Mouse (Mus musculus) embryonic facial prominence, embryonic 11.5 days (tissue): ENCODE data around the gene Map3k6. TPM values are rescaled to one million over a fixed set of nuclear protein-coding genes. Genes with fewer than 3 reads are reported as not detected.

Source experiments
- ATAC-seq: fragments of 200-750 bp; cut with Nextera tagmentation; replicated peaks from 2 replicates; pipeline ENCODE4 v1.8.0; 2017; ENCODE audit warnings: low read depth; ENCODE audit not compliant: insufficient number of reproducible peaks, low FRiP score, low TSS enrichment
- DNase-seq: peaks from one replicate; pipeline ENCODE4 v3.0.0-alpha.2; 2015; ENCODE audit warnings: low spot score
- H3K27ac ChIP-seq: fragments of 300-500 bp; sonication (generic); replicated peaks from 2 replicates; pipeline ENCODE4 v1.5.1; 2014; ENCODE audit warnings: mild to moderate bottlenecking, low read depth, low read length, control low read depth
- H3K27me3 ChIP-seq: fragments of 300-500 bp; sonication (generic); 2 replicates; pipeline ENCODE4 v1.6.1; 2014; ENCODE audit warnings: mild to moderate bottlenecking, low read length, moderate library complexity, mixed read lengths; ENCODE audit not compliant: control insufficient read depth, insufficient read depth
- H3K36me3 ChIP-seq: fragments of 300-500 bp; sonication (generic); replicated peaks from 2 replicates; pipeline ENCODE4 v1.6.1; 2014; ENCODE audit warnings: low read depth, mild to moderate bottlenecking, low read length, moderate library complexity, mixed read lengths; ENCODE audit not compliant: control insufficient read depth, insufficient read depth
- H3K4me1 ChIP-seq: fragments of 300-500 bp; sonication (generic); 2 replicates; pipeline ENCODE4 v1.6.1; 2014; ENCODE audit warnings: low read length, mixed read lengths; ENCODE audit not compliant: control insufficient read depth, insufficient read depth
- H3K4me2 ChIP-seq: fragments of 300-500 bp; sonication (generic); 2 replicates; pipeline ENCODE4 v1.6.1; 2014; ENCODE audit warnings: low read depth, mild to moderate bottlenecking, control low read depth, low read length, moderate library complexity
- H3K4me3 ChIP-seq: fragments of 300-500 bp; sonication (generic); 2 replicates; pipeline ENCODE4 v1.5.1; 2014; ENCODE audit warnings: low read depth, low read length, control low read depth
- H3K9ac ChIP-seq: fragments of 300-500 bp; sonication (generic); replicated peaks from 2 replicates; pipeline ENCODE4 v1.6.1; 2014; ENCODE audit warnings: mild to moderate bottlenecking, control low read depth, low read length
- H3K9me3 ChIP-seq: fragments of 300-500 bp; sonication (generic); replicated peaks from 2 replicates; pipeline ENCODE4 v1.6.1; 2016; ENCODE audit warnings: mild to moderate bottlenecking, low read length, inconsistent platforms, mixed read lengths; ENCODE audit not compliant: control insufficient read depth
- WGBS: fragments of 180-500 bp; shearing (Covaris S2); extraction: QIAGEN DNeasy Blood & Tissue Kit; methylation state at CpG from one replicate; pipeline ENCODE4 v1.1.7; 2014; 5-methylcytosine and 5-hydroxymethylcytosine counted together
- polyA plus RNA-seq: library from polyadenylated mRNA; unstranded; fragments of >200 nt; fragmentation: Nextera tagmentation; extraction: Ambion mirVana; gene quantifications from 2 replicates; pipeline ENCODE4 v1.2.1, GENCODE M21; 2014

Gene Map3k6
- polyA plus RNA-seq, 1 experiment from 2014 or later = 1.9 TPM

DNA sequence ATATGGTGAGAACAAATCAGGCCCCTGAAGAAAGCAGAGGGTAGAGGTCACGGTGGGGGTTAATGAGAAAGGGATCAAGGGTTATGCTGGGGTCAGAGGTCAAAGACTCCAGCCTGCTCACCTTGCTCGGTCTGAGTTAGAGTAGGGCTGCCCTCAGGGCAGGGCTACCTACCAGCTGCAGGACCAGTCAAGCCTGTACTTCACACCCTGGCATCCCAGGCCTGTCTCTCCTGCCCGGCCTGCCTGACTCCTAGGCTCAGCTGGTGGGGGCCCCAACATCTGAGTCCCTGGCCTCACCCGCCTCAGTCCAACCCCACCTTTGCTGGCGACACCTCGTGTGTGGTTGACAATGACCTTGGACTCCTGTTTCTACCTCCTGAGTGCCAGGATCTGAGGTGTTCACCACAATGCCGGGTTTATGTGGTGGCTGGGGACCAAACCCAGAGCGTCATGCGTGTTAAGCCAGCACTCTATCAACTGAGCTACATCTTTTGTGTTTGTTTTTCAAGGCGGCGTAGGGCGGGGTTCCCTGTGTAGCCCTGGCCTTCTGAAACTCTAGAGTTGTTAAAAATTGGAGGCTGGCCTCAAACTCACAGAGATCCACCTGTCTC is 17.3 kb downstream of the Map3k6 start:
- H3K27me3 ChIP-seq = peaks cover 10% of the 10 kb centered on the region
- ATAC-seq (no peak; the same call in 1 of the 2 replicates), DNase-seq (no peak)

DNA sequence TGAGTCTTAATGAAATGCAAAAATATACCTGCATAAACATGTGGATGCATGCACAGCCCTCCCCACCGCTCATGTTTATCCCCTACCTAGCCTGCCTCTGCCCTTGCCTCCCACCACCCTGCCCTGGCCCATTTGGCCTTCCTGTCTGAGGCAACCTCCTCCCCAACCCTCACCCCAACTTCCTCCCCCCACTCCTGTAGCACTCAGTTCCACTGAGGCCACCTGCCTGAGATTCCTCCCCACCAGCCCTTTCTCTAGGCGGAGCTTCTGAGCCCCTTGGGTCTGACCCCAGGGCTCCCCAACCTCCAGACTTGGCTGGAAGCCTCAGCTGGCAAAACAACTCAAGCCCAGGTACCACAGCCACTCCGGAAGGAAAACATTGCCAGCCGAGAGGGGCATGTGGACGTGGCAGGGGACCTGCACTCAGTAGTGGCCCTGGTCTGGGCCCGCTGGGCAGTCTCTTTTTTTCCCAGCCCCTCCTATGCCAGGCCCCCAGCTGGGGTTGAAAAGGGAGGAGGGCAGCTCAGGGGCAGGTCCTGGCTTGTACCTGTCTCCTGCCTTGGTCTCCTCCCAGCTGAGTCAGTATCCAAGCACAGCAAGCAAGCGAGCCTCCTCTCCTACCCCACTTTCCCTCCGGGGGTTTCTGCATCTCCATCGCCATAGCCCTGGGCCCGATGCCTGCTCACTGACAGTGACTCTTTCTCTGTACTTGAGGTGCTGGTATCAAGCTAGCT is 21.2 kb downstream of the Map3k6 start:
- no peak overlapping the region for H3K9ac ChIP-seq
- H3K9me3 ChIP-seq = no peaks in the 10 kb centered on the region
- no peak overlapping the region for H3K4me3 ChIP-seq
- ATAC-seq (no peak), DNase-seq (no peak)
- no peak overlapping the region for H3K4me2 ChIP-seq
- no peak overlapping the region for H3K27ac ChIP-seq
- no peaks in the 10 kb centered on the region; the same call in 1 of the 2 replicates for H3K4me1 ChIP-seq
- WGBS = 41% methylated on average over 10 of the region's 10 CpGs
- H3K36me3 ChIP-seq = peaks cover 14% of the 10 kb centered on the region
- peaks cover 3% of the 10 kb centered on the region; the same call in 1 of the 2 replicates for H3K27me3 ChIP-seq

More for the DNA sequence above, 17.3 kb downstream of the Map3k6 start:
- 71% methylated on average over 12 of the region's 12 CpGs for WGBS
- H3K4me2 ChIP-seq = no peak overlapping the region
- no peaks in the 10 kb centered on the region for H3K36me3 ChIP-seq
- H3K9me3 ChIP-seq = no peaks in the 10 kb centered on the region
- no peak overlapping the region for H3K27ac ChIP-seq
- no peak overlapping the region for H3K9ac ChIP-seq
- H3K4me1 ChIP-seq = no peaks in the 10 kb centered on the region; the same call in 1 of the 2 replicates
- H3K4me3 ChIP-seq = no peak overlapping the region

DNA sequence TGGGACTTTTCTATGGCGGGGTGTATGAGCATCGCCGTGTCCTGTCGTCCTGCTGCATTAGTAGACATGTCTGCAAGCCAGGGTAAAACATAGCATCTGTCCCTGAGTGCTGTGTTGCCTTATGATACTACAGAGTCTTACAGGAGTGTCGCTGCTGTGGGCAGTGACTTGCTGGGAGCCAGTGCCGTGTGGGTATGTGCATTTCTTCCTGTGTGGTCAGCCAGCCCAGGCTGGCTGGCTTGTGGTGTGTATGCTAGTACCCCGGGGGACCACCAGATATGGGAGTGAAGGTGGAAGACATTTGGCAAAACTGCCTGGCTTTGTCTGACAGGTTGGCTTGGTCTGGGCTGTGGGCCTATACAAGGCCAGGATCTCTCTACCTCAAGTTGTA is 21.8 kb downstream of the Map3k6 start:
- H3K27ac ChIP-seq = no peak overlapping the region

DNA sequence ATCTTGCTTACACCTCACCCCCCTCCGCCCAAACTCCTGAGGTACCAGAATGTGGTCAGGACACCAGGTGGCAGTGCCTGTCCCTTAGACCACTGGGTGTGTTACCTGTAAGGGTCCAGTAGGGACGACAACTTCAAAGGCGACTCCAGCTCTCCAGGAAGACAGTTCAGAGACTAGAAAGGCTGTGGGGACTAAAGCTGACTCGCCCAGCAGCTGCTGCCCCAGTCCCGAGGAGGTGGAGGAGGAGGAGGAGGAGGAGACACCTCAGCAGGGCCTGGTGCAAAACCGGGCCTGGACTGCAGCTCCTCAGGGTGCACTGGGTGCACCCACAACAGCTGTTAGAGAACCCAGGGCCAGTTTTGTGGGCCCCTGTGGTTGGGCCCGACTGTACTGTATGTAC is 22.3 kb downstream of the Map3k6 start, which contains the start of gene Sytl1:
Gene Sytl1, minus strand, starts transcription at position 232 of the 400 bp plus-strand sequence.
- Histone ChIP-seq H3K4me2 (no peak within 1 kb of the TSS), H3K27ac (no peak within 1 kb of the TSS), H3K4me1 (no peaks in the 10 kb centered on the region; the same call in 1 of the 2 replicates), H3K9me3 (no peaks in the 10 kb centered on the region), H3K36me3 (peaks cover 18% of the 10 kb centered on the region), H3K4me3 (no peak within 1 kb of the TSS), H3K9ac (no peak within 1 kb of the TSS), H3K27me3 (no peaks in the 10 kb centered on the region)
- ATAC-seq (no peak), DNase-seq (no peak)
- WGBS = 38% methylated on average over 7 of the region's 7 CpGs

More for the DNA sequence above, 21.8 kb downstream of the Map3k6 start:
- Histone ChIP-seq H3K36me3 (peaks cover 14% of the 10 kb centered on the region), H3K27me3 (peaks cover 3% of the 10 kb centered on the region; the same call in 1 of the 2 replicates), H3K4me3 (no peak overlapping the region), H3K9ac (no peak overlapping the region), H3K9me3 (no peaks in the 10 kb centered on the region), H3K4me1 (no peaks in the 10 kb centered on the region; the same call in 1 of the 2 replicates), H3K4me2 (no peak overlapping the region)
- ATAC-seq (no peak), DNase-seq (no peak)
- WGBS = 61% methylated on average over 7 of the region's 7 CpGs

DNA sequence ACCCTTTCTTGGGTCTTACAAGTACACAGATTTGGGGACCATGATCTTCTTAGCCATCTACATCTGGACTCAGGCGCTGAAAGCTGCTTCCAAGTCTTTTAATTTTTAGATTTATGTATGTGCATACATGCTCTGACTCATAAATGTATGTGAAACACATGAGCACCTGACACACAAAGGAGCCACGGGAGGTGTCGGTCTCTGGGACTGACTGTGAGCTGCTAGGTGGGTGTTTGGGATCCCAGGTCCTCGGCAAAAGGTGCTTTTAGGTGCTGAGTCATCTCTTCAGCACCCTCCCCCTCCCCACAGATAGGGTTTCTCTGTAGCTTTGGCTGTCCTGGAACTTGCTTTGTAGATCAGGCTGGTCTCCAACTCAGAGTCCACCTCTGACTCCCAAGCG is 23.1 kb downstream of the Map3k6 start:
- 91% methylated on average over 5 of the region's 5 CpGs for WGBS
- Histone ChIP-seq H3K27ac (no peak overlapping the region), H3K4me3 (no peak overlapping the region), H3K36me3 (peaks cover 22% of the 10 kb centered on the region), H3K4me2 (no peak overlapping the region), H3K4me1 (no peaks in the 10 kb centered on the region; the same call in 1 of the 2 replicates), H3K27me3 (no peaks in the 10 kb centered on the region), H3K9ac (no peak overlapping the region), H3K9me3 (no peaks in the 10 kb centered on the region)
- no peak for ATAC-seq
- DNase-seq = no peak

DNA sequence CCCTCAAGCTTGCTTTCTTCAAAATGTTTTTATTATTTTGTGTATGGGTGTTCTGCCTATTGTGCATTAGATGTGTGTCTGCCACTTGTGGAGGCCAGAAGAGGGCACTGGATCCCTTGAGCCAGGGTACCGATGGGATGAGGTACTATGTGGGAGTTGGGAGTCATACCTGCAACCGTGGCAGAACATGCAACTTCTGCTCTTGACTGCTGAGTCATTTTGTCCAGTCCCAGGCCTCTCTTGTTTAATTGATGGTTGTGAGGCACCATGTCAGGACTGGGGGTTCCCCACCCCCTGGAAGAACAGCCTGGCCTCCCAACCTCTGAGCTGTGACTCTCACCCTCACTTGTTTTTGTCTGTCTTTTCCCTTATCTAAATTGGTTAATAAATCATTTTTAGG is 23.9 kb downstream of the Map3k6 start:
- H3K36me3 ChIP-seq = peaks cover 25% of the 10 kb centered on the region
- no peaks in the 10 kb centered on the region for H3K27me3 ChIP-seq
- ATAC-seq (no peak), DNase-seq (no peak)
- no peak overlapping the region for H3K27ac ChIP-seq
- no peak overlapping the region for H3K4me2 ChIP-seq
- no peaks in the 10 kb centered on the region for H3K9me3 ChIP-seq
- no peak overlapping the region for H3K4me3 ChIP-seq
- no peaks in the 10 kb centered on the region; the same call in 1 of the 2 replicates for H3K4me1 ChIP-seq
- no peak overlapping the region for H3K9ac ChIP-seq
- 91% methylated on average over 2 of the region's 2 CpGs for WGBS

DNA sequence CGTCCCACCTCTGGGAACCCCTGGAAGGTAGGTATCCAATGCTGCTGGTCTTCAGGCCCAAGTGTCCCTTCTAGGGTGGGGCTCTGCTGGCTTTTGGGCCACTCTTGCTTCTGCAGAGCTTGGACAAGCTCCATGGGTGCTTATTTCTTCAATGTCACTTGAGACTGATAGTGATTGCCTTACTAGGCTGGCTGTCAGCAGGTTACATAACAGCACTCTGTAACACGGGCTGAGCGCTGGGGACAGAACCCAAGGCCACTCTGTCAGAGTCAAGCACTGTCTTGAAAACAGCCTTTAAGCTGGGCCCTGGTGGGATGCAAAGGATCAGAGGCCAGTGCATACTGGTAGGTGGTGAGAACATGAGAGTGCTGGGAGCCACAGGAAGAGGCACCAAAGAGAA is 24.7 kb downstream of the Map3k6 start:
- Histone ChIP-seq H3K4me1 (no peaks in the 10 kb centered on the region; the same call in 1 of the 2 replicates), H3K27me3 (no peaks in the 10 kb centered on the region), H3K9ac (no peak overlapping the region), H3K4me2 (no peak overlapping the region), H3K36me3 (peaks cover 28% of the 10 kb centered on the region), H3K4me3 (no peak overlapping the region), H3K27ac (no peak overlapping the region), H3K9me3 (no peaks in the 10 kb centered on the region)
- no peak for ATAC-seq
- DNase-seq = no peak
- WGBS = 88% methylated on average over 3 of the region's 3 CpGs

DNA sequence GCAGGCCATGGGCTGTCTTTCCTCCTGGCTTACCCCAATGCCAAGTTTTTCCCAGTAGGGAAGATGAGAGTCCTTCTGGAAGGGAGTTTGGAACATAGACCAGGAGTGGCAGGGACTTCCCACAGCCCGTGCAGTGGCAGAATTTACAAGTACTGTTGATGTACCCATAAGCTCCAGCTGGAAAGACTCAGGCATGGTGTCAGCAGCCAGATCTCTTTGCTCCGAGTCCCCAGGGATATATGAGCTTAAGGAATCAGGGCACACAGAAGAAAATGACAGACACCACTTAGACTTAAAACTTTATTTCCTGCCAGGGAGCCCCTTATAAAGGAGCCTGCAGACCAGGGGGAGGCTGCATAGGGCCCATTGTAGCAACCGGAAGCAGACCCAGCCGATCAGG is 25.1 kb downstream of the Map3k6 start:
- H3K36me3 ChIP-seq = peaks cover 29% of the 10 kb centered on the region
- no peak for ATAC-seq
- H3K9ac ChIP-seq = no peak overlapping the region
- H3K9me3 ChIP-seq = no peaks in the 10 kb centered on the region
- no peaks in the 10 kb centered on the region for H3K27me3 ChIP-seq
- no peak overlapping the region for H3K27ac ChIP-seq
- 92% methylated on average over 4 of the region's 4 CpGs for WGBS
- H3K4me1 ChIP-seq = no peaks in the 10 kb centered on the region; the same call in 1 of the 2 replicates
- no peak overlapping the region for H3K4me3 ChIP-seq
- no peak overlapping the region for H3K4me2 ChIP-seq
- no peak for DNase-seq
